Mouse (Mus musculus): ENCODE measurements at regions not wholly inside any gene's neighbourhood (a gene's known extent, or its start where the extent isn't known, plus 50 kb on each side); places are given as distances from the start of the nearest gene placed in this dataset.

DNA sequence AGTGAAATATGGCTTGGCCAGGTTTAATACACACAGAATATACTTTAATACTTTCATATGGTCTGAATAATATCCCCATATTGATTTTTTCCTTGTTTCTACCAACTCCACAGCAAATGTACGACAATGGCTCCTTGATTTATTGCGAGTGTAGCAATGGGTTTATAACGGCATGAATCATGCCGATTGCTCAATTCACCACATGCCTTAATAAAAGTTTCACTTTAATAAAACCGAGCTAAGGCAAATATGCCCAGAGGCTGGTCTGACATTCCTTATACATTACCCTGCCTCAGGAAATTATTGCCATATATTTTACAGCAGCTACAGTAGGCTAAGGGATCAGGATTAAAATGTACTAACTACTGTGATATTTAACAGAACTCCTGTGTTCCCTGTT lies 201.2 kb upstream of the Osr1 start:
- Histone ChIP-seq H3K9me3 (no peaks in the 10 kb centered on the region), H3K27ac (replicated peaks) (no peak overlapping the region), H3K9ac (replicated peaks) (no peak overlapping the region), H3K36me3 (no peaks in the 10 kb centered on the region), H3K27me3 (no peaks in the 10 kb centered on the region), H3K4me1 (no peaks in the 10 kb centered on the region), H3K4me3 (no peak overlapping the region), H3K4me2 (replicated peaks) (no peak overlapping the region)
- no peak for ATAC-seq (replicated peaks)
- WGBS: 93% methylated on average over 5 of the region's 5 CpGs

DNA sequence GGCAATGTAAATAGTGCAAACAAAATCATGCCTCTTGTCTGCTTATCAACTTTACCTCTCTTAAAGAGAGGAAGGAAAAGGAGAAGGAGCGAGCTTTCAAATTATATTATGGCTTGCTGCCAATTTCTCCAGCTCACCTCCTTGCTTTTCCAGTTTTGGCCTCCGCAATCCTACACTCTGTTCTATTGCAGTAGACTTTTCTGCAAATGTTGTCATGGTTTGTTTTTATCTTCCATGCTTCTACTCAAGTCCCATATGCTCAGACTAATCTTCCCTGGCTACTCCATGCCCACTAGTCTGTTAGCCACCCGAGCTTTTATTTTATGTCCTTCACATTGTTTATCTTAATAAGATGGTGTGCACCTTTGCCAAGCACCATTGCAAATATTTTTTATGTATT lies 168.0 kb upstream of the Osr1 start:
- no peak overlapping the region for H3K4me2 ChIP-seq (replicated peaks)
- H3K36me3 ChIP-seq: no peaks in the 10 kb centered on the region
- no peaks in the 10 kb centered on the region for H3K4me1 ChIP-seq
- no peak for ATAC-seq (replicated peaks)
- no peak overlapping the region for H3K27ac ChIP-seq (replicated peaks)
- no peaks in the 10 kb centered on the region for H3K27me3 ChIP-seq
- no peak overlapping the region for H3K9ac ChIP-seq (replicated peaks)
- WGBS: 86% methylated on average over 3 of the region's 3 CpGs
- no peaks in the 10 kb centered on the region for H3K9me3 ChIP-seq
- H3K4me3 ChIP-seq: no peak overlapping the region

DNA sequence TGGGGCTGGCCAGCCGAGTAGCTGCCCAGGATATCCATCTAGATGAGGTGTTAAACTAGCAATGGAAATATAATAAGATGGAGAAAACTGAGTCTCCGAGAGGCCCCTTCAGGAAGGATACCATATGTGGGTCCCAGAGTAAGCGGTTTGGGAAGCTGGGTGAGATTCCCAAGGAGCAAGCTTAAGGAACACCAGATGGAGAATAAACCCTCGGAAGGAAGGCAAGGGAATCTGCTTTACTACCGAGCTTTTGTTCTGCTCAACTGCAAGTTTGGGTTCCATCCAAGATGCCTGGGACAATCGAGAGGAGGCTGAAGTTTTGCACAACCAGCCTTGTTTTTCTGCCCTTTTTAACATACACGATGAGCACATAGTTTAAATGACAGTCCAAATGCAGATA lies 164.9 kb upstream of the Osr1 start:
- no peak overlapping the region for H3K27ac ChIP-seq (replicated peaks)
- no peak overlapping the region for H3K4me3 ChIP-seq
- H3K27me3 ChIP-seq: no peaks in the 10 kb centered on the region
- H3K9ac ChIP-seq (replicated peaks): no peak overlapping the region
- ATAC-seq (replicated peaks): no peak
- 57% methylated on average over 7 of the region's 7 CpGs for WGBS
- H3K9me3 ChIP-seq: no peaks in the 10 kb centered on the region
- H3K4me2 ChIP-seq (replicated peaks): no peak overlapping the region
- no peaks in the 10 kb centered on the region for H3K36me3 ChIP-seq
- H3K4me1 ChIP-seq: no peaks in the 10 kb centered on the region

- H3K4me2 ChIP-seq (replicated peaks): no peak overlapping the region
- no peak for ATAC-seq (replicated peaks)
- no peak overlapping the region for H3K27ac ChIP-seq (replicated peaks)
- no peak overlapping the region for H3K4me3 ChIP-seq
- no peaks in the 10 kb centered on the region for H3K27me3 ChIP-seq
- 84% methylated on average over 3 of the region's 3 CpGs for WGBS
- H3K9me3 ChIP-seq: no peaks in the 10 kb centered on the region
- H3K36me3 ChIP-seq: no peaks in the 10 kb centered on the region
- H3K4me1 ChIP-seq: no peaks in the 10 kb centered on the region
- no peak overlapping the region for H3K9ac ChIP-seq (replicated peaks)
Measured at GRCm38 (mm10) chr12:9419311-9419710, 150.6 kb upstream of the Osr1 start.

DNA sequence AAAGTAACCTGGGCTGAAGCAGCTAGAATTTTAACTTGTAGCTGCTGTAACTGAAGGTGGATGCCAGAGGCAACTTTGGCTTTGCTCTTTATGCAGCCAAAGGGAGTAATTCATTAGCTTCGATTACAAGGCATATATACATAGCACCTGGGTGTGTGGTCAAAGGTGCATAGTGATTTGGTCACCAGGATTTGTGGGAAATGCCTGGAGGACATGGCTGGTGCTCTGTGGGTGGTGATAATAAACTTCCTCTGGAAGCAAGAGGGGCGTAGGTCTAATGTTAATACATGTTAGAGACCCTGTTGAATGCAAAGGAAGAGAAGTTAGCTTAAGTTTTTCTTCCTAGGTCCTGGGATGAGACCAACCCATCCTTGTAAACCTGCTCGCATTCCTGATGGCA lies 139.3 kb upstream of the Osr1 start:
- H3K9ac ChIP-seq (replicated peaks): no peak overlapping the region
- H3K36me3 ChIP-seq: no peaks in the 10 kb centered on the region
- H3K4me3 ChIP-seq: no peak overlapping the region
- no peaks in the 10 kb centered on the region for H3K27me3 ChIP-seq
- WGBS: 81% methylated on average over 3 of the region's 3 CpGs
- H3K4me2 ChIP-seq (replicated peaks): no peak overlapping the region
- ATAC-seq (replicated peaks): no peak
- no peaks in the 10 kb centered on the region for H3K4me1 ChIP-seq
- no peaks in the 10 kb centered on the region for H3K9me3 ChIP-seq
- no peak overlapping the region for H3K27ac ChIP-seq (replicated peaks)

GRCm38 (mm10) chr12:9438575-9439161 lies 131.2 kb upstream of the Osr1 start:
- no peak overlapping the region for H3K4me3 ChIP-seq
- no peaks in the 10 kb centered on the region for H3K4me1 ChIP-seq
- 78% methylated on average over 9 of the region's 9 CpGs for whole genome bisulfite sequencing
- no peak for ATAC-seq (replicated peaks)
- H3K9ac ChIP-seq (replicated peaks): no peak overlapping the region
- H3K9me3 ChIP-seq: no peaks in the 10 kb centered on the region
- no peaks in the 10 kb centered on the region for H3K27me3 ChIP-seq
- no peaks in the 10 kb centered on the region for H3K36me3 ChIP-seq
- no peak overlapping the region for H3K27ac ChIP-seq (replicated peaks)
- H3K4me2 ChIP-seq (replicated peaks): no peak overlapping the region

GRCm38 (mm10) chr12:9450620-9451019 lies 119.3 kb upstream of the Osr1 start:
- H3K4me1 ChIP-seq: no peaks in the 10 kb centered on the region
- H3K27me3 ChIP-seq: no peaks in the 10 kb centered on the region
- 69% methylated on average over 3 of the region's 3 CpGs for WGBS
- no peak overlapping the region for H3K9ac ChIP-seq (replicated peaks)
- no peak overlapping the region for H3K4me3 ChIP-seq
- H3K4me2 ChIP-seq (replicated peaks): no peak overlapping the region
- no peak overlapping the region for H3K27ac ChIP-seq (replicated peaks)
- no peaks in the 10 kb centered on the region for H3K36me3 ChIP-seq
- ATAC-seq (replicated peaks): no peak
- no peaks in the 10 kb centered on the region for H3K9me3 ChIP-seq

GRCm38 (mm10) chr12:9460193-9460592 lies 109.7 kb upstream of the Osr1 start:
- ATAC-seq (replicated peaks): no peak
- H3K9ac ChIP-seq (replicated peaks): no peak overlapping the region
- H3K4me2 ChIP-seq (replicated peaks): no peak overlapping the region
- H3K36me3 ChIP-seq: no peaks in the 10 kb centered on the region
- no peaks in the 10 kb centered on the region for H3K27me3 ChIP-seq
- WGBS: 87% methylated on average over 3 of the region's 3 CpGs
- no peaks in the 10 kb centered on the region for H3K4me1 ChIP-seq
- H3K9me3 ChIP-seq: no peaks in the 10 kb centered on the region
- no peak overlapping the region for H3K27ac ChIP-seq (replicated peaks)
- H3K4me3 ChIP-seq: no peak overlapping the region

DNA sequence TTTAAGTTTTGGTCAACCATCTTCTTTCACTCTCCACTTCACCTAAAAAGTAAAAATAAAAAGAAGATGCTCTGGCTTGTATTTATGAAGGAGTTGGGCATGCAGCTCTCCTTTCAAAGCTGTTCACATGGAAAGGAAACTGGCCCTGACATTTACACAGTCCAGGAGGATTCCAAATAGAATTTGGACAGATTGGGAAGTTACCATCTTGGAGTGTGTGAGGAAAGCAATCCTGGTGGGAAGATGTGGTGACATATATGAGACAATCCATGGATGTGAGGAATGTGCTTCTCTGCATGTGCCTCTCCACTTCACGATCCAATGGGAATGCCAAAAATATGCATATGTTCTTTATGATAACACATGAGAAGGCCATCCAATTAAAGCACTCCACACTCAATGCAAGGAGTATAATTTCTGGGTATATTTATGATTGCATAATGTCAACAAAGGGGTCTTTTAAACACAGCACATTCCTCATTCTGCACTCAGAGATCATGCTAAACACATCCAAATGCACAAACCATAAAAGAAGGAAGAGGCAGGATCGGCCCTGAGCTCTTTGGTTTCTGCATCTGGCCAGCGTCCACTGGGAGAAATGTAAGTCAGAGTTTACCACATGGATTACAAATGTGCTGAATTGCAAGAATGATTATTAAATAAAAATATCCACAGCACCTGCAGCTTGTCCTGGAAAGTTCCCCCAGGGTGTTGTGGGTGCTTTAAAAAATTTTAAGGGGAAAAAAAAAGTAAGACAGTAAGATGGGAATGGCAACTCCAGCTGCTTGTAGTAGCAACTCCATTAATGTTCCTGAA lies 100.1 kb upstream of the Osr1 start:
- Histone ChIP-seq H3K4me1 (no peaks in the 10 kb centered on the region), H3K9ac (replicated peaks) (no peak overlapping the region), H3K9me3 (no peaks in the 10 kb centered on the region), H3K4me3 (no peak overlapping the region), H3K27ac (replicated peaks) (no peak overlapping the region), H3K36me3 (no peaks in the 10 kb centered on the region), H3K4me2 (replicated peaks) (no peak overlapping the region), H3K27me3 (no peaks in the 10 kb centered on the region)
- whole genome bisulfite sequencing: 85% methylated on average over 3 of the region's 3 CpGs
- no peak for ATAC-seq (replicated peaks)

- no peak overlapping the region for H3K4me3 ChIP-seq
- no peak overlapping the region for H3K9ac ChIP-seq (replicated peaks)
- no peaks in the 10 kb centered on the region for H3K4me1 ChIP-seq
- H3K27ac ChIP-seq (replicated peaks): no peak overlapping the region
- H3K4me2 ChIP-seq (replicated peaks): no peak overlapping the region
- WGBS: 73% methylated on average over 2 of the region's 2 CpGs
- ATAC-seq (replicated peaks): no peak
- H3K9me3 ChIP-seq: no peaks in the 10 kb centered on the region
- H3K27me3 ChIP-seq: no peaks in the 10 kb centered on the region
- no peaks in the 10 kb centered on the region for H3K36me3 ChIP-seq
Measured at GRCm38 (mm10) chr12:9475836-9476235, 94.1 kb upstream of the Osr1 start.

DNA sequence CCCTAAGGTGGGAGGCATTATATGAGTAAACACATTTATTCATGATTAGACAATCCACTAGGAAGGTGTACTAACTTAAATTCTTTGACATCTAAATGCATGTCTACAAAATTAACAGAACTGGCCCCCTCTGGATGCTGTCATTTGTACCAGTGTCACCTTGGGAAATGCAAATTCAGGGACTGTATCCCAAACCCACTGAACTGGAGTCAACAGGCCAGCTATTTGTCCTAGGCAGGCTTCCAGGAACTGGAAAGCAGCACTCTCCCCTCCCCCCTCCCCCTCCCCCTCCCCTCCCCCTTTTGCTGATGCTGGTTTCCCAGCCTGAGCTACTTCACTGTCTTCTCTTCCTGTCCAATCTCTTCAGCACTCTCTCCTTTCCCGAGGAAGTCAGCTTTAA lies 91.7 kb upstream of the Osr1 start:
- H3K9ac ChIP-seq (replicated peaks): no peak overlapping the region
- H3K36me3 ChIP-seq: no peaks in the 10 kb centered on the region
- no peaks in the 10 kb centered on the region for H3K9me3 ChIP-seq
- H3K27ac ChIP-seq (replicated peaks): no peak overlapping the region
- H3K4me3 ChIP-seq: no peak overlapping the region
- no peaks in the 10 kb centered on the region for H3K4me1 ChIP-seq
- no peaks in the 10 kb centered on the region for H3K27me3 ChIP-seq
- ATAC-seq (replicated peaks): no peak
- WGBS: 83% methylated on average over 1 of the region's 1 CpGs
- no peak overlapping the region for H3K4me2 ChIP-seq (replicated peaks)

- H3K9me3 ChIP-seq: no peaks in the 10 kb centered on the region
- WGBS: 70% methylated on average over 8 of the region's 8 CpGs
- no peak for ATAC-seq (replicated peaks)
Measured at GRCm38 (mm10) chr12:9487674-9488413, 82.1 kb upstream of the Osr1 start.

More at GRCm38 (mm10) chr12:9487674-9488413, 82.1 kb upstream of the Osr1 start:
- no peak overlapping the region for H3K4me2 ChIP-seq (replicated peaks)
- no peak overlapping the region for H3K27ac ChIP-seq (replicated peaks)
- no peak overlapping the region for H3K9ac ChIP-seq (replicated peaks)
- no peaks in the 10 kb centered on the region for H3K4me1 ChIP-seq
- no peak overlapping the region for H3K4me3 ChIP-seq
- H3K36me3 ChIP-seq: no peaks in the 10 kb centered on the region
- H3K27me3 ChIP-seq: no peaks in the 10 kb centered on the region
